Mouse (Mus musculus): ENCODE measurements around the gene Esrrg. TPM values are rescaled to one million over a fixed set of nuclear protein-coding genes. Genes with fewer than 3 reads are reported as not detected.

The Esrrg gene
- polyA plus RNA-seq, 1 experiment, result not detected

GRCm38 (mm10) chr1:187939078-187939477, 330.5 kb downstream of the Esrrg start:
- TF ChIP-seq TAL1 (IDR thresholded peaks at IDR 0.05; ENCODE audit: low read length), result no peak
- TF ChIP-seq GATA1 (IDR thresholded peaks at IDR 0.05; ENCODE audit: low read length), result no peak
- Histone ChIP-seq H3K9me3 (ENCODE audit: control insufficient read depth, low read length) (no peaks in the 10 kb centered on the region; the same call in 1 of the 2 replicates), H3K36me3 (ENCODE audit: control insufficient read depth) (no peaks in the 10 kb centered on the region), H3K27me3 (ENCODE audit: control insufficient read depth) (no peaks in the 10 kb centered on the region), H3K4me1 (ENCODE audit: control insufficient read depth) (no peaks in the 10 kb centered on the region), H3K4me3 (replicated peaks) (no peak overlapping the region)

GRCm38 (mm10) chr1:187951506-187951905, 342.9 kb downstream of the Esrrg start:
- Histone ChIP-seq H3K4me1 (ENCODE audit: control insufficient read depth) (no peaks in the 10 kb centered on the region), H3K36me3 (ENCODE audit: control insufficient read depth) (no peaks in the 10 kb centered on the region), H3K27me3 (ENCODE audit: control insufficient read depth) (no peaks in the 10 kb centered on the region), H3K9me3 (ENCODE audit: control insufficient read depth, low read length) (no peaks in the 10 kb centered on the region), H3K4me3 (replicated peaks) (no peak overlapping the region)
- no peak for TF ChIP-seq GATA1 (IDR thresholded peaks at IDR 0.05; ENCODE audit: low read length)
- TF ChIP-seq TAL1 (IDR thresholded peaks at IDR 0.05; ENCODE audit: low read length), result no peak

- H3K4me1 ChIP-seq (ENCODE audit: control insufficient read depth), result no peaks in the 10 kb centered on the region
- H3K4me3 ChIP-seq (replicated peaks), result no peak overlapping the region
Measured at GRCm38 (mm10) chr1:187956702-187957101, 348.1 kb downstream of the Esrrg start.

GRCm38 (mm10) chr1:187959192-187959591, 350.6 kb downstream of the Esrrg start:
- no peak overlapping the region for H3K4me3 ChIP-seq (replicated peaks)
- TF ChIP-seq TAL1 (IDR thresholded peaks at IDR 0.05; ENCODE audit: low read length), result no peak
- TF ChIP-seq GATA1 (IDR thresholded peaks at IDR 0.05; ENCODE audit: low read length), result no peak
- no peaks in the 10 kb centered on the region for H3K27me3 ChIP-seq (ENCODE audit: control insufficient read depth)
- H3K4me1 ChIP-seq (ENCODE audit: control insufficient read depth), result no peaks in the 10 kb centered on the region
- peaks cover 2% of the 10 kb centered on the region; the same call in 1 of the 2 replicates for H3K9me3 ChIP-seq (ENCODE audit: control insufficient read depth, low read length)
- no peaks in the 10 kb centered on the region for H3K36me3 ChIP-seq (ENCODE audit: control insufficient read depth)

More at GRCm38 (mm10) chr1:187956702-187957101, 348.1 kb downstream of the Esrrg start:
- no peaks in the 10 kb centered on the region for H3K36me3 ChIP-seq (ENCODE audit: control insufficient read depth)
- no peaks in the 10 kb centered on the region for H3K27me3 ChIP-seq (ENCODE audit: control insufficient read depth)
- H3K9me3 ChIP-seq (ENCODE audit: control insufficient read depth, low read length), result peaks cover 2% of the 10 kb centered on the region; the same call in 1 of the 2 replicates
- no peak for TF ChIP-seq GATA1 (IDR thresholded peaks at IDR 0.05; ENCODE audit: low read length)
- no peak for TF ChIP-seq TAL1 (IDR thresholded peaks at IDR 0.05; ENCODE audit: low read length)

- Histone ChIP-seq H3K9me3 (ENCODE audit: control insufficient read depth, low read length) (peaks cover 2% of the 10 kb centered on the region; the same call in 1 of the 2 replicates), H3K4me3 (replicated peaks) (no peak overlapping the region), H3K36me3 (ENCODE audit: control insufficient read depth) (no peaks in the 10 kb centered on the region), H3K4me1 (ENCODE audit: control insufficient read depth) (no peaks in the 10 kb centered on the region), H3K27me3 (ENCODE audit: control insufficient read depth) (no peaks in the 10 kb centered on the region)
- TF ChIP-seq GATA1 (IDR thresholded peaks at IDR 0.05; ENCODE audit: low read length), result no peak
Measured at GRCm38 (mm10) chr1:187961452-187961851, 352.9 kb downstream of the Esrrg start.

GRCm38 (mm10) chr1:187964829-187965760, 356.5 kb downstream of the Esrrg start:
- Histone ChIP-seq H3K4me3 (replicated peaks) (no peak overlapping the region), H3K4me1 (ENCODE audit: control insufficient read depth) (no peaks in the 10 kb centered on the region), H3K27me3 (ENCODE audit: control insufficient read depth) (no peaks in the 10 kb centered on the region), H3K36me3 (ENCODE audit: control insufficient read depth) (no peaks in the 10 kb centered on the region), H3K9me3 (ENCODE audit: control insufficient read depth, low read length) (peaks cover 2% of the 10 kb centered on the region; the same call in 1 of the 2 replicates)
- no peak for TF ChIP-seq TAL1 (IDR thresholded peaks at IDR 0.05; ENCODE audit: low read length)
- TF ChIP-seq GATA1 (IDR thresholded peaks at IDR 0.05; ENCODE audit: low read length), result no peak

- H3K9me3 ChIP-seq (ENCODE audit: control insufficient read depth, low read length), result 0 out of 2 replicates have a peak, but pooled peaks cover 2% of the 10 kb centered on the region
- no peaks in the 10 kb centered on the region for H3K4me1 ChIP-seq (ENCODE audit: control insufficient read depth)
- TF ChIP-seq GATA1 (IDR thresholded peaks at IDR 0.05; ENCODE audit: low read length), result no peak
- TF ChIP-seq TAL1 (IDR thresholded peaks at IDR 0.05; ENCODE audit: low read length), result no peak
- H3K4me3 ChIP-seq (replicated peaks), result no peak overlapping the region
- no peaks in the 10 kb centered on the region for H3K27me3 ChIP-seq (ENCODE audit: control insufficient read depth)
- H3K36me3 ChIP-seq (ENCODE audit: control insufficient read depth), result no peaks in the 10 kb centered on the region
Measured at GRCm38 (mm10) chr1:187965921-187966320, 357.3 kb downstream of the Esrrg start.

GRCm38 (mm10) chr1:187968379-187968778, 359.8 kb downstream of the Esrrg start:
- Histone ChIP-seq H3K27me3 (ENCODE audit: control insufficient read depth) (no peaks in the 10 kb centered on the region), H3K9me3 (ENCODE audit: control insufficient read depth, low read length) (no peaks in the 10 kb centered on the region), H3K4me3 (replicated peaks) (no peak overlapping the region), H3K4me1 (ENCODE audit: control insufficient read depth) (no peaks in the 10 kb centered on the region), H3K36me3 (ENCODE audit: control insufficient read depth) (no peaks in the 10 kb centered on the region)
- no peak for TF ChIP-seq TAL1 (IDR thresholded peaks at IDR 0.05; ENCODE audit: low read length)
- no peak for TF ChIP-seq GATA1 (IDR thresholded peaks at IDR 0.05; ENCODE audit: low read length)

- Histone ChIP-seq H3K36me3 (ENCODE audit: control insufficient read depth) (no peaks in the 10 kb centered on the region), H3K9me3 (ENCODE audit: control insufficient read depth, low read length) (no peaks in the 10 kb centered on the region), H3K4me1 (ENCODE audit: control insufficient read depth) (no peaks in the 10 kb centered on the region), H3K4me3 (replicated peaks) (no peak overlapping the region), H3K27me3 (ENCODE audit: control insufficient read depth) (no peaks in the 10 kb centered on the region)
- TF ChIP-seq GATA1 (IDR thresholded peaks at IDR 0.05; ENCODE audit: low read length), result no peak
Measured at GRCm38 (mm10) chr1:187969491-187969890, 360.9 kb downstream of the Esrrg start.
